Mouse (Mus musculus) E14TG2a.4 (cell line): ENCODE data around the gene Fam149a.
"Not testable (repeated sequence)": the region's sequence is repeated elsewhere in the genome, so short reads cannot be mapped to it uniquely, and the experiment has no call there.

Experiments
- H3K27me3 ChIP-seq: 2 replicates; pipeline ENCODE4 v1.6.1; 2014; ENCODE audit warnings: low read length, control low read depth; ENCODE audit not compliant: insufficient read depth
- H3K36me3 ChIP-seq: 2 replicates; pipeline ENCODE4 v1.6.1; 2014; ENCODE audit warnings: low read length, control low read depth; ENCODE audit not compliant: insufficient read depth
- H3K4me1 ChIP-seq: replicated peaks from 2 replicates; pipeline ENCODE4 v1.6.1; 2014; ENCODE audit warnings: low read depth, low read length, control low read depth
- H3K4me3 ChIP-seq: replicated peaks from 2 replicates; pipeline ENCODE4 v1.5.1; 2014; ENCODE audit warnings: mild to moderate bottlenecking, low read length
- H3K9me3 ChIP-seq: 2 replicates; pipeline ENCODE4 v1.6.1; 2014; ENCODE audit warnings: low read length, control low read depth
- CTCF ChIP-seq: conservative IDR thresholded peaks from 2 replicates; pipeline ENCODE4 v1.5.1; 2014; ENCODE audit warnings: low read length
- NANOG ChIP-seq: IDR thresholded peaks from 2 replicates; pipeline ENCODE4 v1.6.1; 2014; ENCODE audit warnings: borderline replicate concordance, low read length, mixed read lengths
- POU5F1 ChIP-seq: IDR thresholded peaks from 2 replicates; pipeline ENCODE4 v1.6.1; 2014; ENCODE audit warnings: low read length, borderline replicate concordance

Gene Fam149a

DNA sequence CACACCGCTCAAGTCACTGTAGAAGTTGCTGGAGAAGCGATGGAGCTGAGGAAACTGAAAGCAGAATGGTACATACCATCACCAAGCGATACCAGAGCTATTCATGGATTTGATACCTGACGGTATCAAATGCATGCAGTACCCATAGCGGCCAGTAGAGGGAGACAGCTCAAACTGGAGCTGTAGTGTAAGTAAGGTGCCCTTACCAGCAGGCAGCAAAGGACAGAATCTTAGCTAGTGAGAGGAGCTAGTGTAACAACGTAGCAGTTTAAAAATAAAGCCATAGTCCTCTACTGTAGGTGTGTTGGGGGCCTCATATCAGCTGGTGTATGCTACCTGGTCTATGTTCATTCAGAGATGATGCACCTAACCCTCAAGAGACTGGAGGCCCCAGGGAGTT, 37.1 kb downstream of the Fam149a start:
- Histone ChIP-seq H3K4me3 (no peak overlapping the region), H3K4me1 (no peaks in the 10 kb centered on the region), H3K36me3 (no peaks in the 10 kb centered on the region), H3K9me3 (peaks cover 12% of the 10 kb centered on the region; the same call in 1 of the 2 replicates), H3K27me3 (0 out of 2 replicates have a peak, but pooled peaks cover 3% of the 10 kb centered on the region)
- TF ChIP-seq CTCF (peak; percentile 87), NANOG (no peak)

DNA sequence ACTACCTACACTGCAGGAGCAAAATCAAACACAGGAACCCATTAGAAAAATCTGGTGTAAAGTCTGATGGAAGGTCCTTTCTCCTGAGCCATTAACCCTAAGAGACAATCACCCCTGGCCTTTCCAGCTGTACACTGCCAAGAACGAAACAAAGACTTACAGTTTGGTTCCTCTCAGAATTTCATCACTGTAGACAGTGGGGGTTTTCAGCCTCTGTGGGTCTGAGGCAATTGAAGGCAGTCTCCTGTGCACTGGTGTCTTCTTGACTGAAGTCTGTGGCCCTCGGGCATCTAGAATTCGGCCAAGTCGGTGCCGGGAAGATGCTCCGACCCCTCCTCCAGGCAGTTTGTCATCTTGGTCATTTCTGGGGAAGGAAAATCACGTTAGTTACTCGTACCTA, 37.8 kb downstream of the Fam149a start:
- TF ChIP-seq CTCF: no peak
- no peak for TF ChIP-seq POU5F1
- no peak for TF ChIP-seq NANOG
- H3K27me3 ChIP-seq: 0 out of 2 replicates have a peak, but pooled peaks cover 3% of the 10 kb centered on the region
- H3K4me3 ChIP-seq: no peak overlapping the region
- no peaks in the 10 kb centered on the region for H3K4me1 ChIP-seq
- no peaks in the 10 kb centered on the region for H3K36me3 ChIP-seq
- H3K9me3 ChIP-seq: peaks cover 12% of the 10 kb centered on the region; the same call in 1 of the 2 replicates

DNA sequence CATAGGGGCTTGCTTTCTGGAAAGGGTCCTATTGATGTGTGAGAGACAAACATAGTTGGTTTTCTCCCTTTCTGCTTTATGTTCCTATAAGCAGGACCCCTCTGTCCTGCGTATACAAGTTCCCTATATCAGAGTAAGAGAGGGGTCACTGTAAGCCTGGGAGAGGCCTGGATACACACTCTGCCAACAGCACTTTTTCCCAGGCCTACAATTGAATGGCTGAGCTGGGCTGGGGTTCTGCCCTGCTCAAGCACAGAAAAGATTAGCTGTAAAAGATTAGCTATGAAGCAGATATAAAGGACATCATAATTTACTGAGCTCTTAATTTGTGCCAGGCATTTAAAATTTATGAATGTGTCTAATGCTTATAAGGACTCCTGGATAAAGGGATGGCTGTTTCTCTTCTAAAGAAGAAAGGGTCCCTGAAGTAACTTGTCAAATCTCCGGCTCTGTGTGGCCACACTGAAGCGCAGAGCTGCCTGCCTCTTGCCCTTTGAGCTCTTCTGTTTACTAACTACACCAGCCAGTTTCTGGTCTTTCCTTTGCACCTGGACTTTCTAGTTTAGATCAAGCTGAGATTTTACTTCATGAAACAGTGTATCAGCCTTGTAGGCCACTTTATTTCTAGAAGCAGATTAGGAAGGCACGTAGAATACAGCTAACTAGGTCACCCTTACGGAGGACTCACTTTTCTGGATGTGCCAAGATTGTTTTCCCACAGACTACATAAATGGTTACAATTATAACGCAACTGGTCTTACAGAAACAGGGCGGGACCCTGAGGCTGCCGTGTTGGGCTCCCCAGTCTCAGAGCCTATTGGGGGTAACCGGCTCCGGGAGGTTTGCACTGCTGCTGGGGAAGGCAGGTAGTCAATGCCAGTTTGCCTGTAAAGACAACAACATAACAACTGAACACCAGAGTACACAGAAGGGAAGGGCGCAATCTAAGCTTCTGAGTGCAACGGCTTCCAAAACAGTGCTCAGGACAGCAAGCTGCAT, 40.2 kb downstream of the Fam149a start:
- H3K4me1 ChIP-seq: no peaks in the 10 kb centered on the region
- H3K4me3 ChIP-seq: no peak overlapping the region
- H3K9me3 ChIP-seq: peaks cover 20% of the 10 kb centered on the region
- H3K36me3 ChIP-seq: no peaks in the 10 kb centered on the region
- no peak for TF ChIP-seq POU5F1
- no peak for TF ChIP-seq NANOG
- TF ChIP-seq CTCF: no peak
- 0 out of 2 replicates have a peak, but pooled peaks cover 3% of the 10 kb centered on the region for H3K27me3 ChIP-seq

DNA sequence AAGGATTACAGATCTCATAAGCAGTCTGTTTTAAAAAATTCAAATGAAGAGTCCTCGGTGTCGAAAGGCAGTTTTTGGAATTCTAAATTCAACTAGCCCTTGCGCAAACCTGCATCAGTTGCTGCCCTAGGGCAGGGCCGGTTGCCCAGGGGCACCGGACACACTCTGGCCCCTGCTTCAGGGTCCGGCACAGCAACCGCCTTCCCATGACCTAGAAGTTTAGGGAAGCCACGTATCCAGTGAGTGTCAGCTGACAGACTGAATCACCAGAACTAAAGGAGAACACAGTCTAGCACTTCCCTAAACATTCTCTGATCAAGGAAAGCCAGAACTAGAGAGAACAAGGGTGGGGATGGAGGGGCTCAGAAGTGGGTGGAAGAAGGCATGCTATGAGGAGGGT, 48.6 kb downstream of the Fam149a start:
- Histone ChIP-seq H3K9me3 (peaks cover 13% of the 10 kb centered on the region), H3K27me3 (peaks cover 21% of the 10 kb centered on the region), H3K4me3 (peak overlapping the region; percentile 79), H3K4me1 (peaks cover 15% of the 10 kb centered on the region), H3K36me3 (no peaks in the 10 kb centered on the region)
- no peak for TF ChIP-seq POU5F1
- TF ChIP-seq NANOG: no peak
- TF ChIP-seq CTCF: no peak

DNA sequence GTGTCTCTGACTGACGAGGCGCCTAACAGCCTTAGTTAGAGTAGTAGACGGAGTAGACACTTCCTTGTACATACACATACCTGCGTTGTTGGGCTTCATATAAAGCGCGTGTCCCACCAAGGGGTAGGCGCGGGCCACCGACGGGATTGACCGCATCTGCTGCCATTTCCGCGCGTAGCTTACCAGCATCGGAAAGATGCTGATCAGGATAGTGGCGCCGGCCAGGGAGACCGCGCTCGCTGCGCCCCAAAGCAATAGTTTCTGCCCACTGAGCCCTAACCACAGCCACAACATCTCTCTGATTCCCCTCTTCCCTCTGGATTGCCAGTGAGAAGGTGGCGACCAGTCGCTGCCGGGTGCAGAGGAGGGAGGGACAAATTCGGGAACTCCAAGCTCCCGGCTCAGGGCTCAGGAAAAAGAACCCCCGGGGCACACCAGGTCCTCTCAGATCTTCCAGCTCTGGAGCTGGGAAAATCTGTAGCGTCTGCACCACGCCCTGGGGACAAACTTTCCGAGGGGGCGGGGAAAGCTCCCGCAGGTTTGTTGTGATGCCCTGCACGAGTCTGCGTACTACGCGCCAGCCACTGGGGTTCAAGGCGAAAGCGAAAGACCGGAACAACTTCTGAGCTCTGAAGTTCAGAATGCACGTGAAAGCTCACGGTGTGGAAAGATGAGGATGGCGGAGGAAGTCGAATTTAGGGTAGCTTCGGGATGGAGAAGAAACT, 49.2 kb downstream of the Fam149a start, which contains the start of gene Cyp4v3:
TSS of gene Cyp4v3 (minus strand) at position 532 of the 725 bp plus-strand sequence.
- peak within 1 kb of the TSS; percentile 79 for H3K4me3 ChIP-seq

DNA sequence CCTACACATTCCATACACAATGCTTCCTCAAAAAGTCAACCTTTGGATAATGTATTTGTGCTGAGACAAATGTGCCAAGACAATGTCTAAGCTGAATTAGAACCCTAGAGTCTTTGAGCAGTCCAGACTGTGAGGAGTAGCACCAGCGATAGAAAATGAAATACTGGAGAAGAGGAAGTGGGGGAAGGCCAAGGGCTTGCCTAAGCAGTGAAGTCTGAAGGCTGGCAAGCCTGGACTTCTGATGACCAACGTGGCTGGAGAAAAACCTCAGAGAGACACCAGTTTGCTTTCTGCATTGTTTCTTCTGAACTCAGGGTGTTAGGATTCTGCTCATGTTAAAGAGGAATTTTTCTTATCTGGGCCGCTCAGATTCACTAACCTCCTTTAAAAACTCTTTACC, 51.2 kb downstream of the Fam149a start:
- Histone ChIP-seq H3K27me3 (peaks cover 21% of the 10 kb centered on the region), H3K4me3 (no peak overlapping the region), H3K9me3 (0 out of 2 replicates have a peak, but pooled peaks cover 4% of the 10 kb centered on the region), H3K4me1 (peaks cover 15% of the 10 kb centered on the region), H3K36me3 (no peaks in the 10 kb centered on the region)
- TF ChIP-seq POU5F1 (no peak), CTCF (no peak), NANOG (no peak)

More for the DNA sequence above, 49.2 kb downstream of the Fam149a start, which contains the start of gene Cyp4v3:
- TF ChIP-seq CTCF (no peak), POU5F1 (no peak)
- Histone ChIP-seq H3K9me3 (peaks cover 9% of the 10 kb centered on the region), H3K36me3 (no peaks in the 10 kb centered on the region), H3K27me3 (peaks cover 21% of the 10 kb centered on the region), H3K4me1 (peaks cover 15% of the 10 kb centered on the region)

DNA sequence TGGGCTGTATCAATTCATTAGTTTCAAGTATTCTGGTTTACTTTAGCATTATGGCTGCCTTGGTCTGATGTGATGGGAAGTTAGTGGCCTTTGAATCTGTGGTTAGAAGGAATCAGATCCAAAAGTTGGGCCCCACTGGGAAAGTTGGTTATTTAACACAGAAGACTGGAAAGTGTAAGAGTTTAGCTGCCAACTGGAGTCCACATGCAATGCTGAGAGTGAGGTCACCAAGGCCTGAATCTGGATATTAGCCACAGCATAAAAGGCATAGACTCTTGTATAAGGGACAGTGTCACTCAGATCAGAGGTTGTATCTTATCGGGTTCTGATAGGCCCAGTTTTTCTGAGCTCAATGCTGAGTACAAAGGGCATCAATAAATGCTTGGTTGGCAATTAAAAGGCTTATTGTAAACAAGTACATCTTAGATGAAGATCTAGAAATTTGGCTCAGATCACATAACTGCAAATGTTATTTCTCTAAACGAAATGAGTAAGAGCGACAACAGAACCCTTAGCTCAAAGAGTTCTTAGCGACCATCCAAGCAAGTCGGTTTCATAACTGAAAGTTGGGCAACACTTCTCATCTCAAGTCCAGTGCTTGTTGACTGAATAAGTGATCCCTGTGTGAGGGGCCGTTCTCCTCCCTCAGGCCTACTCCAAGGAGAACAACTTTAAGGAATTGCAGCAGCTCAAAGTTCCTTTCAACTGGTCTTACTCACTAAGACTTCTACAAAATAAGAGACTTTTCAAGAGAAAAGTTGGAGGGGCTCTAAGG, 52.7 kb downstream of the Fam149a start:
- Histone ChIP-seq H3K36me3 (no peaks in the 10 kb centered on the region), H3K4me1 (peaks cover 15% of the 10 kb centered on the region), H3K9me3 (0 out of 2 replicates have a peak, but pooled peaks cover 4% of the 10 kb centered on the region), H3K27me3 (peaks cover 21% of the 10 kb centered on the region), H3K4me3 (no peak overlapping the region)
- TF ChIP-seq NANOG (no peak), CTCF (no peak), POU5F1 (no peak)

DNA sequence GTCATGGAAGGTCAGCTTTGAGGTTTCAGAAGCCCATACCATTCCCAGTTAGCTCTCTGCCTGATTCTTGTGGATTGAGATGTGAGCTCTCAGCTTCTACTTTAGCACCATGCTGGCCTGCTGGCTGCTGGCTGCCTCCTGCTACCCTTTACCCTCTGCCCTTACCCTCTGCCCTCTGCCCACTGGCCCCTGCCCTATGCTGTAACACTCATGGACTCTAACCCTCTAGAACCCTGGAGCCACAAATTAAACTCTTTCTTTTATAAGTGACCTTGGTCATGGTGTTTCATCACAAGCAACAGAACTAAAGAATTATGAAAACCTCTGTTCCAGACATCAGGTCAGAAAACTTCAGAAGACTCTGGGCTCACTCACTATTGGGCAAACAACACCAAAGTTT, 55.0 kb downstream of the Fam149a start:
- H3K27me3 ChIP-seq: not testable (repeated sequence)

More for the DNA sequence above, 55.0 kb downstream of the Fam149a start:
- not testable (repeated sequence) for H3K36me3 ChIP-seq, H3K4me3 ChIP-seq, H3K9me3 ChIP-seq, H3K4me1 ChIP-seq
